Mouse (Mus musculus) forebrain, postnatal 0 days (tissue): ENCODE measurements around the gene Pou2f1. TPM values are rescaled to one million over a fixed set of nuclear protein-coding genes. Genes with fewer than 3 reads are reported as not detected.
A peak's percentile ranks its signal among the peaks of the same experiment; 100 is the strongest.

Experiments
- ATAC-seq: fragments of 200-750 bp; cut with Nextera tagmentation; 2 replicates; pipeline ENCODE4 v1.8.0; 2017; ENCODE audit warnings: mild to moderate bottlenecking, moderate library complexity
- DNase-seq: peaks from one replicate; pipeline ENCODE4 v3.0.0-alpha.2; 2015
- H3K27ac ChIP-seq: fragments of 300-500 bp; sonication (generic); 2 replicates; pipeline ENCODE4 v1.5.1; 2014; ENCODE audit warnings: low read depth, mild to moderate bottlenecking, antibody characterized with exemption, low read length, moderate library complexity, mixed read lengths
- H3K27me3 ChIP-seq: fragments of 300-500 bp; sonication (generic); 2 replicates; pipeline ENCODE4 v1.6.1; 2014; ENCODE audit warnings: mild to moderate bottlenecking, low read length, mixed read lengths; ENCODE audit not compliant: insufficient read depth
- H3K36me3 ChIP-seq: fragments of 300-500 bp; sonication (generic); 2 replicates; pipeline ENCODE4 v1.6.1; 2014; ENCODE audit warnings: mild to moderate bottlenecking, moderate library complexity; ENCODE audit not compliant: insufficient read depth
- H3K4me1 ChIP-seq: fragments of 300-500 bp; sonication (generic); 2 replicates; pipeline ENCODE4 v1.6.1; 2014; ENCODE audit warnings: antibody characterized with exemption; ENCODE audit not compliant: insufficient read depth
- H3K4me2 ChIP-seq: fragments of 300-500 bp; sonication (generic); 2 replicates; pipeline ENCODE4 v1.6.1; 2014; ENCODE audit warnings: low read depth, mild to moderate bottlenecking, moderate library complexity
- H3K4me3 ChIP-seq: fragments of 300-500 bp; sonication (generic); 2 replicates; pipeline ENCODE4 v1.5.1; 2014; ENCODE audit warnings: low read depth, low read length, mixed read lengths
- H3K9ac ChIP-seq: fragments of 300-500 bp; sonication (generic); 2 replicates; pipeline ENCODE4 v1.6.1; 2014; ENCODE audit warnings: mild to moderate bottlenecking
- H3K9me3 ChIP-seq: fragments of 300-500 bp; sonication (generic); 2 replicates; pipeline ENCODE4 v1.6.1; 2016; ENCODE audit warnings: low read length
- CTCF ChIP-seq: sonication (generic); IDR thresholded peaks from 2 replicates; pipeline ENCODE4 v1.5.1; 2016; ENCODE audit warnings: antibody characterized with exemption, control low read depth, low read depth
- WGBS: fragments of 180-500 bp; shearing (Covaris S2); extraction: QIAGEN DNeasy Blood & Tissue Kit; methylation state at CpG from one replicate; pipeline ENCODE4 v1.1.7; 2014; 5-methylcytosine and 5-hydroxymethylcytosine counted together
- polyA plus RNA-seq: library from polyadenylated mRNA; unstranded; fragments of >200 nt; fragmentation: Nextera tagmentation; extraction: Ambion mirVana; gene quantifications from 2 replicates; pipeline ENCODE4 v1.2.1, GENCODE M21; 2015
- total RNA-seq: library from RNA; depleted of rRNA; stranded (reverse); fragments of >200 nt; gene quantifications from 2 replicates; pipeline ENCODE4 v1.2.3, GENCODE M21; 2014

Pou2f1 gene
- total and polyA plus RNA-seq, 2 experiments from 2014 or later, result 16.7 to 22.2 TPM

- H3K9me3 ChIP-seq, result no peaks in the 10 kb centered on the region
- H3K4me1 ChIP-seq, result no peaks in the 10 kb centered on the region
- no peak overlapping the region for H3K4me3 ChIP-seq
- H3K9ac ChIP-seq, result no peak overlapping the region
- no peak for DNase-seq
- no peak overlapping the region for H3K27ac ChIP-seq
- no peak for TF ChIP-seq CTCF
- H3K27me3 ChIP-seq, result no peaks in the 10 kb centered on the region
- ATAC-seq, result no peak
- no peak overlapping the region for H3K4me2 ChIP-seq
- H3K36me3 ChIP-seq, result peaks cover 45% of the 10 kb centered on the region
- 87% methylated on average over 6 of the region's 6 CpGs for WGBS
These were observed 126.8 kb downstream of the Pou2f1 start for GRCm38 (mm10) chr1:165875520-165876284.

- 34% methylated on average over 8 of the region's 8 CpGs for WGBS
- Histone ChIP-seq H3K36me3 (peaks cover 43% of the 10 kb centered on the region), H3K4me2 (no peak overlapping the region), H3K4me3 (no peak overlapping the region), H3K9ac (no peak overlapping the region), H3K27ac (no peak overlapping the region), H3K4me1 (no peaks in the 10 kb centered on the region), H3K27me3 (no peaks in the 10 kb centered on the region), H3K9me3 (no peaks in the 10 kb centered on the region)
- DNase-seq, result no peak
- no peak for ATAC-seq
- TF ChIP-seq CTCF, result no peak
These were observed 127.8 kb downstream of the Pou2f1 start for GRCm38 (mm10) chr1:165874645-165875044.

GRCm38 (mm10) chr1:165868659-165869058, 133.8 kb downstream of the Pou2f1 start:
- ATAC-seq (no peak), DNase-seq (no peak)
- Histone ChIP-seq H3K4me2 (no peak overlapping the region), H3K4me3 (no peak overlapping the region), H3K9ac (no peak overlapping the region), H3K36me3 (peaks cover 27% of the 10 kb centered on the region), H3K27ac (no peak overlapping the region), H3K4me1 (no peaks in the 10 kb centered on the region), H3K9me3 (no peaks in the 10 kb centered on the region), H3K27me3 (no peaks in the 10 kb centered on the region)
- TF ChIP-seq CTCF, result no peak
- WGBS, result 92% methylated on average over 8 of the region's 8 CpGs

GRCm38 (mm10) chr1:165866630-165867280, 135.7 kb downstream of the Pou2f1 start:
- Histone ChIP-seq H3K9ac (no peak overlapping the region), H3K27ac (no peak overlapping the region), H3K4me3 (no peak overlapping the region), H3K36me3 (peaks cover 27% of the 10 kb centered on the region), H3K27me3 (no peaks in the 10 kb centered on the region), H3K9me3 (no peaks in the 10 kb centered on the region), H3K4me2 (no peak overlapping the region), H3K4me1 (no peaks in the 10 kb centered on the region)
- TF ChIP-seq CTCF, result no peak
- DNase-seq, result no peak
- no peak for ATAC-seq
- 68% methylated on average over 5 of the region's 5 CpGs for WGBS

DNA sequence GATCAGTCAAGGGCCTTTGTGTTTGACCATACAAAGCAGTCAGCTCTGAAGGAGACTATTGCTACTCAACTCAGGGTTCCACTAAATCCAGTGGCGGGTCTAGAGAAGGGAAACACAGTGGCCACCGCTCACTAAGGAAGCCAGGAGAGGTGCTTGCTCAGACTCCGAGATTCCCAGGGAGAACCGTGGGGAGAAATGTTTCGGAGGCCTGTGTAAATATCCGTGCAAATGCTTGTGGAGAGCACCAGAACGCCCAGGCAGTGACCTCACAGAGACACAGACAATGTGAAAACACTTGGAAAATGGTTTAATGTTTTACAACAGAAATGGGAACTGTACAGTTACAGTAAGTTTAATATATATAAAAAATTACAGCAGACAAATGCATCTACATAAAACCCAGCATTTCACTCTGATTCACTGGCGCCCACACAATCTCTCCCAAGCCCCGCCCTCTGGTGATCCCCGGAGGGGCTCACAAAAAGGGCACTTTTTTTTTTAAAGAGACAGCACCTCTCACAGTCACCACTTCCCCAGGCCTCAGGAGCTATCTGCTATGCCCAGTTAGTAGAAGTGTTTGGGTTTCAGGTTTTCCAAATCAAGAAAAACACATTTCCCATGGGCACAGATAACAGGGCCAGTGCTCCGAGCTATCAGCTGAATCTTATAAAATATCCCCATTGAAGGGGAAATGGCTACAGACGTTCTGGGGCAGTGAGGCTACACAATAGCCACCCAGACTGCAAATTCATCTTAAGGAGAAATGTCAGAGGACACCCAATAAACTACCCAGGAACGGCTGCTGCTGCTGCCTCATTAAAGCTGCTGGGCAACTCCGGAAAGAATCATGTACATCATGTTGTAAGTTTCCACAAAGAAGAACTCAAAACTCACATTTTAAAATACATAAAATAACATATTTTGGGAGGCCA, 137.3 kb downstream of the Pou2f1 start:
- WGBS, result 54% methylated on average over 14 of the region's 14 CpGs
- H3K4me2 ChIP-seq, result no peak overlapping the region
- peaks cover 27% of the 10 kb centered on the region for H3K36me3 ChIP-seq
- DNase-seq, result no peak
- no peak overlapping the region for H3K4me3 ChIP-seq
- no peak overlapping the region for H3K27ac ChIP-seq
- TF ChIP-seq CTCF, result no peak
- no peaks in the 10 kb centered on the region for H3K27me3 ChIP-seq
- no peaks in the 10 kb centered on the region for H3K9me3 ChIP-seq
- no peak for ATAC-seq
- H3K4me1 ChIP-seq, result no peaks in the 10 kb centered on the region
- no peak overlapping the region for H3K9ac ChIP-seq

- WGBS, result 33% methylated on average over 7 of the region's 7 CpGs
- H3K9me3 ChIP-seq, result no peaks in the 10 kb centered on the region
- H3K36me3 ChIP-seq, result peaks cover 12% of the 10 kb centered on the region; the same call in 1 of the 2 replicates
- H3K4me3 ChIP-seq, result no peak overlapping the region
- DNase-seq, result no peak
- TF ChIP-seq CTCF, result no peak
- H3K4me1 ChIP-seq, result no peaks in the 10 kb centered on the region
- H3K4me2 ChIP-seq, result no peak overlapping the region
- no peaks in the 10 kb centered on the region for H3K27me3 ChIP-seq
- no peak overlapping the region for H3K9ac ChIP-seq
- H3K27ac ChIP-seq, result no peak overlapping the region
- ATAC-seq, result 0 out of 2 replicates have a peak, but pooled peaks have one; percentile 8
These were observed 140.4 kb downstream of the Pou2f1 start for GRCm38 (mm10) chr1:165862059-165862458.
